Mouse (Mus musculus): ENCODE measurements around the gene Setd6.

DNA sequence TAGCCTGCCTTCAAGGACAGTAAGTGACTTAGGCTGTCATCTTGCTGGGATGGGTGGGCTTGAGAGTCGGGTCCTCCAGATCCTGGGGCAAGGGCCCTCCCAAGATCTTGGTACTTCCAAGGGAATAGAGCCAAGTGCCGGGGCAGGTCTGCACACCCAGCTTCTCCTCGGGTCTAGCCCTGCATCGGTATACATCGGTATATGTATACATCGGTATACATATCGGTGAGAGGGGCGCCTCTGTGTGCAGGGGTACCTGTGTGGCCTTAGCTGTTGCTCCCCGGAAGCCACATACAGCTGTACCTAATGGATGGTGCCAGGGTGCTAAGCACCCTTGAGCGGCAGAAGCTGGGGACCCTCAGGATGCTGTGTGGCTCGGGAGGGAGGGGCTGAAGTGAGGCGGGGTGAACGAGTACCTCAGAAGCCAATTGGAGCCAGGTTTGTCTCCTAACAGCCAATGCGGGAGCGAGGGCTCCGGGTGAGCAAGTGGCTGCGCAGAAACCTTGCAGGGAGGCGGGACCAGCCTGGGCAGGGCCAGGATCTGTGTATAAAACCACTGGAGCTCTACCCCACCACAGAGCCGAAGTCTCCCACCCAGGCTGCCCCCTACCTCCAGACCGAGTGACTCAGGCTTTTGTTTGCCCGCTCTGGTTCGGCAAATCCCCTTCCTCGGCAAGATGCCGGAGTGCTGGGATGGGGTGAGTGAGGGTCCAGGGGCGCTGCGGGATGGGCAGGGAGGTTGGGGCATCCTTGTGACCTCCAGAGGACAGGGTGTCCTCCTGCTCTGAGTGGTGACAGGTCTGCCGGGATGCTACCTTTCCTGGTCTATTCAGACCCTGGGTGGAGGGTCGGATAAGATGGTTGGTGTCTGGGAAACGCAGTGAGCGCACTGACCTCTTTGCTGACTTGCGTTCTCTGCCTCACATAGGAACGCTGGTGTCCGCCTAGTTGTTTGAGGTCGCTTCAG lies 12.9 kb upstream of the Setd6 start:
- TF ChIP-seq CTCF (IDR thresholded peaks at IDR 0.05; ENCODE audit: low read depth) (no peak), EP300 (IDR thresholded peaks at IDR 0.05; ENCODE audit: low read depth) (no peak)
